Mouse (Mus musculus): ENCODE results near the gene Capns1. TPM values are rescaled to one million over a fixed set of nuclear protein-coding genes. Genes with fewer than 3 reads are reported as not detected.

The Capns1 gene
- total and polyA plus RNA-seq, 3 experiments: 31.7 to 354 TPM; not detected in 1

- TF ChIP-seq MEF2A (IDR thresholded peaks at IDR 0.05; ENCODE audit: extremely low read depth, insufficient replicate concordance, low read depth, low read length, poor library complexity, severe bottlenecking): no peak
- TF ChIP-seq ZKSCAN1 (IDR thresholded peaks at IDR 0.05; ENCODE audit: low read depth, low read length): no peak
Observed at GRCm38 (mm10) chr7:30193581-30194100, 5.0 kb downstream of the Capns1 start (continued).

- H3K4me3 ChIP-seq (ENCODE audit: control insufficient read depth in 1 of 2, insufficient read depth in 1 of 2, low read depth in 2 of 2, low read length in 2 of 2): no peak overlapping the region; a peak in 1 of 4 replicates
- H3K79me2 ChIP-seq (ENCODE audit: control insufficient read depth, insufficient read depth, low read length, poor library complexity): peaks cover 9% of the 10 kb centered on the region
- no peak overlapping the region; the same call in 1 of the 2 replicates for H3K9ac ChIP-seq (ENCODE audit: control insufficient read depth, low read depth, low read length, poor library complexity, severe bottlenecking)
- peaks cover 2 to 12% of the 10 kb centered on the region in 2 experiments; a peak in 3 of 4 replicates for H3K36me3 ChIP-seq (ENCODE audit: control insufficient read depth in 1 of 2, insufficient read depth in 2 of 2, low read length in 2 of 2)
- no peaks in the 10 kb centered on the region for H3K9me3 ChIP-seq (replicated peaks; ENCODE audit: insufficient read depth, low read length)
- H3K27me3 ChIP-seq (ENCODE audit: control insufficient read depth in 1 of 2, insufficient read depth in 2 of 2, low read length in 2 of 2): no peaks in the 10 kb centered on the region
- H3K4me1 ChIP-seq (ENCODE audit: control insufficient read depth in 1 of 2, insufficient read depth in 2 of 2, low read length in 2 of 2): peaks cover 0 to 17% of the 10 kb centered on the region in 2 experiments; a peak in 3 of 4 replicates
- no peak for DNase-seq (ENCODE audit: low read depth, low spot score)
- TF ChIP-seq ELF1 (IDR thresholded peaks at IDR 0.05; ENCODE audit: low read depth, low read length) (no peak), CHD1 (IDR thresholded peaks at IDR 0.05; ENCODE audit: low read depth, low read length) (no peak), TAL1 (IDR thresholded peaks at IDR 0.05; ENCODE audit: low read length) (no peak), MAX (IDR thresholded peaks at IDR 0.05; ENCODE audit: low read length) (no peak), NRF1 (IDR thresholded peaks at IDR 0.05; ENCODE audit: insufficient read depth, low read depth, low read length, poor library complexity, severe bottlenecking) (no peak), RAD21 (IDR thresholded peaks at IDR 0.05; ENCODE audit: low read depth, low read length) (no peak), ZKSCAN1 (IDR thresholded peaks at IDR 0.05; ENCODE audit: low read depth, low read length) (no peak), E2F4 (IDR thresholded peaks at IDR 0.05; ENCODE audit: borderline replicate concordance, low read depth, low read length) (no peak), ZC3H11A (IDR thresholded peaks at IDR 0.05; ENCODE audit: low read depth, low read length) (no peak), MAZ (IDR thresholded peaks at IDR 0.05; ENCODE audit: low read depth, low read length) (no peak), GATA1 (IDR thresholded peaks at IDR 0.05; ENCODE audit: low read depth, low read length) (no peak), KAT2A (conservative IDR thresholded peaks at IDR 0.05; ENCODE audit: low read depth, low read length) (no peak), EP300 (IDR thresholded peaks at IDR 0.05; ENCODE audit: low read depth in 1 of 2, low read length in 2 of 2) (no peak), MEF2A (IDR thresholded peaks at IDR 0.05; ENCODE audit: extremely low read depth, insufficient replicate concordance, low read depth, low read length, poor library complexity, severe bottlenecking) (no peak), POLR2AphosphoS2 (IDR thresholded peaks at IDR 0.05; ENCODE audit: low read length) (no peak), BHLHE40 (IDR thresholded peaks at IDR 0.05; ENCODE audit: borderline replicate concordance, low read depth, low read length) (no peak), HCFC1 (IDR thresholded peaks at IDR 0.05; ENCODE audit: low read depth, low read length) (no peak), ZMIZ1 (IDR thresholded peaks at IDR 0.05; ENCODE audit: low read depth, low read length) (no peak)
- no peak overlapping the region for H3K27ac ChIP-seq (ENCODE audit: control insufficient read depth, low read depth, low read length)
Observed at GRCm38 (mm10) chr7:30193013-30193412, 5.6 kb downstream of the Capns1 start.
